Mouse (Mus musculus): Measurements from ENCODE around the gene Osgep.
"Not testable (repeated sequence)": the region's sequence is repeated elsewhere in the genome, so short reads cannot be mapped to it uniquely, and the experiment has no call there.

Gene Osgep

GRCm38 (mm10) chr14:50876236-50876950 is 48.3 kb downstream of the Osgep start:
- DNase-seq (ENCODE audit: low read depth, low spot score): no peak

GRCm38 (mm10) chr14:50875591-50876230 is 49.0 kb downstream of the Osgep start:
- DNase-seq (ENCODE audit: low read depth, low spot score): no peak

GRCm38 (mm10) chr14:50875175-50875574 is 49.5 kb downstream of the Osgep start:
- no peak for DNase-seq (ENCODE audit: low read depth, low spot score)

GRCm38 (mm10) chr14:50871284-50871683 is 53.4 kb downstream of the Osgep start:
- peak; percentile 39 for DNase-seq (ENCODE audit: low read depth, low spot score)

- no peak for DNase-seq (ENCODE audit: low read depth, low spot score)
Observed at GRCm38 (mm10) chr14:50870805-50871143, 53.9 kb downstream of the Osgep start.

- peak; percentile 94 for DNase-seq (ENCODE audit: low read depth, low spot score)
Observed at GRCm38 (mm10) chr14:50869889-50870804, 54.5 kb downstream of the Osgep start, which contains the start of gene Tep1. Tep1 (minus strand) TSS chr14:50870560.

GRCm38 (mm10) chr14:50868656-50869055 is 56.0 kb downstream of the Osgep start:
- DNase-seq (ENCODE audit: low read depth, low spot score): no peak

- DNase-seq (ENCODE audit: low read depth, low spot score): no peak
Observed at GRCm38 (mm10) chr14:50868211-50868610, 56.5 kb downstream of the Osgep start.

GRCm38 (mm10) chr14:50866966-50867365 is 57.7 kb downstream of the Osgep start:
- no peak for DNase-seq (ENCODE audit: low read depth, low spot score)

GRCm38 (mm10) chr14:50865005-50865404 is 59.7 kb downstream of the Osgep start:
- not testable (repeated sequence) for DNase-seq (ENCODE audit: low read depth, low spot score)

GRCm38 (mm10) chr14:50862641-50863040 is 62.1 kb downstream of the Osgep start:
- no peak for DNase-seq (ENCODE audit: low read depth, low spot score)
